Mouse (Mus musculus) MEL (cell line): ENCODE measurements around the gene Apopt1. TPM values are rescaled to one million over a fixed set of nuclear protein-coding genes. Genes with fewer than 3 reads are reported as not detected.
A peak's percentile ranks its signal among the peaks of the same experiment; 100 is the strongest.

Experiments used
- DNase-seq: peaks from one replicate; pipeline ENCODE4 v3.0.0; 2011; ENCODE audit warnings: low read depth, low spot score
- H3K27ac ChIP-seq: 2 replicates; pipeline ENCODE4 v1.5.1; 2012; ENCODE audit warnings: low read depth, mild to moderate bottlenecking, control low read depth, low read length, moderate library complexity; ENCODE audit not compliant: control insufficient read depth
- H3K27me3 ChIP-seq, 2 experiments: fragments of 150-350 bp in 1 of 2; sonication (generic) in 1 of 2; 2 replicates each; pipeline ENCODE4 v1.6.1; 2012; ENCODE audit warnings: low read length in 2 of 2, mild to moderate bottlenecking in 2 of 2, improper control_type of control experiment in 1 of 2, moderate library complexity in 1 of 2; ENCODE audit not compliant: insufficient read depth in 2 of 2, control insufficient read depth in 1 of 2
- H3K36me3 ChIP-seq, 2 experiments: 2 replicates each; pipeline ENCODE4 v1.6.1; 2012 to 2014; ENCODE audit warnings: low read length in 2 of 2, improper control_type of control experiment in 1 of 2, inconsistent platforms in 1 of 2, mild to moderate bottlenecking in 1 of 2; ENCODE audit not compliant: insufficient read depth in 2 of 2, control insufficient read depth in 1 of 2
- H3K4me1 ChIP-seq, 2 experiments: fragments of 150-350 bp in 1 of 2; sonication (generic) in 1 of 2; 2 replicates each; pipeline ENCODE4 v1.6.1; 2012; ENCODE audit warnings: low read length in 2 of 2, improper control_type of control experiment in 1 of 2, mild to moderate bottlenecking in 1 of 2; ENCODE audit not compliant: insufficient read depth in 2 of 2, control insufficient read depth in 1 of 2
- H3K4me3 ChIP-seq, 2 experiments: fragments of 150-350 bp in 1 of 2; sonication (generic) in 1 of 2; 2 replicates each; pipeline ENCODE4 v1.5.1; 2012; ENCODE audit warnings: low read depth in 2 of 2, low read length in 2 of 2, mild to moderate bottlenecking in 2 of 2, moderate library complexity in 2 of 2, control low read depth in 1 of 2, improper control_type of control experiment in 1 of 2; ENCODE audit not compliant: control insufficient read depth in 1 of 2, insufficient read depth in 1 of 2
- H3K79me2 ChIP-seq: 2 replicates; pipeline ENCODE4 v1.6.1; 2012; ENCODE audit warnings: mild to moderate bottlenecking, low read length, moderate library complexity; ENCODE audit not compliant: control insufficient read depth, poor library complexity, insufficient read depth
- H3K9ac ChIP-seq: 2 replicates; pipeline ENCODE4 v1.6.1; 2012; ENCODE audit warnings: low read depth, mild to moderate bottlenecking, control low read depth, low read length, moderate library complexity; ENCODE audit not compliant: control insufficient read depth, poor library complexity, severe bottlenecking
- H3K9me3 ChIP-seq: fragments of 150-350 bp; sonication (generic); replicated peaks from 2 replicates; pipeline ENCODE4 v1.6.1; 2012; ENCODE audit warnings: mild to moderate bottlenecking, low read length, improper control_type of control experiment, moderate library complexity; ENCODE audit not compliant: insufficient read depth
- BHLHE40 ChIP-seq: IDR thresholded peaks from 2 replicates; pipeline ENCODE4 v1.6.1; 2012; ENCODE audit warnings: low read depth, mild to moderate bottlenecking, inconsistent platforms, low read length, improper control_type of control experiment, borderline replicate concordance
- CTCF ChIP-seq, 3 experiments: IDR thresholded peaks in 2 of 3; conservative IDR thresholded peaks in 1 of 3; 2 replicates each; pipeline ENCODE4 v1.5.1; 2011 to 2012; ENCODE audit warnings: low read length in 3 of 3, low read depth in 2 of 3, mild to moderate bottlenecking in 2 of 3, improper control_type of control experiment in 1 of 3, inconsistent platforms in 1 of 3, mixed read lengths in 1 of 3, moderate library complexity in 1 of 3; ENCODE audit not compliant: control insufficient read depth in 1 of 3, insufficient read depth in 1 of 3, poor library complexity in 1 of 3, severe bottlenecking in 1 of 3
- EP300 ChIP-seq, 2 experiments: IDR thresholded peaks; 2 replicates each; pipeline ENCODE4 v1.6.1; 2011; ENCODE audit warnings: improper control_type of control experiment in 2 of 2, low read length in 2 of 2, low read depth in 1 of 2, mild to moderate bottlenecking in 1 of 2
- ETS1 ChIP-seq: IDR thresholded peaks from 2 replicates; pipeline ENCODE4 v1.6.1; 2012; ENCODE audit warnings: low read depth, mild to moderate bottlenecking, inconsistent platforms, low read length, improper control_type of control experiment, moderate library complexity
- HCFC1 ChIP-seq: IDR thresholded peaks from 2 replicates; pipeline ENCODE4 v1.6.1; 2012; ENCODE audit warnings: low read depth, mild to moderate bottlenecking, inconsistent platforms, low read length, improper control_type of control experiment, moderate library complexity
- MYB ChIP-seq: IDR thresholded peaks from 2 replicates; pipeline ENCODE4 v1.6.1; 2011; ENCODE audit warnings: mild to moderate bottlenecking, low read depth, low read length, improper control_type of control experiment
- MYC ChIP-seq: IDR thresholded peaks from 2 replicates; pipeline ENCODE4 v1.6.1; 2011; ENCODE audit warnings: low read depth, mild to moderate bottlenecking, low read length, improper control_type of control experiment, moderate library complexity
- POLR2AphosphoS2 ChIP-seq: IDR thresholded peaks from 2 replicates; pipeline ENCODE4 v1.6.1; 2011; ENCODE audit warnings: low read length, improper control_type of control experiment
- RAD21 ChIP-seq: IDR thresholded peaks from 2 replicates; pipeline ENCODE4 v1.6.1; 2011; ENCODE audit warnings: mild to moderate bottlenecking, low read depth, low read length, improper control_type of control experiment
- SIN3A ChIP-seq: IDR thresholded peaks from 2 replicates; pipeline ENCODE4 v1.6.1; 2012; ENCODE audit warnings: low read length, improper control_type of control experiment, inconsistent platforms
- TAL1 ChIP-seq: IDR thresholded peaks from 2 replicates; pipeline ENCODE4 v1.6.1; 2012; ENCODE audit warnings: mild to moderate bottlenecking, inconsistent platforms, low read length, moderate library complexity, mixed read lengths
- TBP ChIP-seq: IDR thresholded peaks from 2 replicates; pipeline ENCODE4 v1.8.0; 2011; ENCODE audit warnings: low read depth, low read length, improper control_type of control experiment
- TCF12 ChIP-seq: IDR thresholded peaks from 2 replicates; pipeline ENCODE4 v1.6.1; 2014; ENCODE audit warnings: low read depth, mild to moderate bottlenecking, inconsistent platforms, low read length, improper control_type of control experiment, moderate library complexity
- UBTF ChIP-seq: IDR thresholded peaks from 2 replicates; pipeline ENCODE4 v1.6.1; 2012; ENCODE audit warnings: low read depth, mild to moderate bottlenecking, inconsistent platforms, low read length, improper control_type of control experiment, moderate library complexity, borderline replicate concordance; ENCODE audit not compliant: insufficient read depth
- USF1 ChIP-seq: IDR thresholded peaks from 2 replicates; pipeline ENCODE4 v1.6.1; 2014; ENCODE audit warnings: low read depth, mild to moderate bottlenecking, inconsistent platforms, low read length, improper control_type of control experiment, moderate library complexity
- USF2 ChIP-seq, 2 experiments: IDR thresholded peaks; 2 replicates each; pipeline ENCODE4 v1.6.1; 2011 to 2012; ENCODE audit warnings: improper control_type of control experiment in 2 of 2, low read length in 2 of 2, borderline replicate concordance in 1 of 2, inconsistent platforms in 1 of 2, low read depth in 1 of 2, mild to moderate bottlenecking in 1 of 2; ENCODE audit not compliant: insufficient read depth in 1 of 2
- ZMIZ1 ChIP-seq: IDR thresholded peaks from 2 replicates; pipeline ENCODE4 v1.6.1; 2012; ENCODE audit warnings: low read depth, mild to moderate bottlenecking, inconsistent platforms, low read length, improper control_type of control experiment, moderate library complexity
- ZNF384 ChIP-seq: IDR thresholded peaks from 2 replicates; pipeline ENCODE4 v1.6.1; 2012; ENCODE audit warnings: low read depth, mild to moderate bottlenecking, inconsistent platforms, low read length, improper control_type of control experiment
- polyA plus RNA-seq, 2 experiments: library from polyadenylated mRNA; stranded (reverse) in 1 of 2; unstranded in 1 of 2; fragments of >175 nt in 1 of 2; fragments of >200 nt in 1 of 2; gene quantifications; 2 replicates each; pipeline versions ENCODE4 v1.2.1 to v1.2.4; 2012; ENCODE audit warnings: low replicate concordance in 2 of 2, low read depth in 1 of 2; ENCODE audit not compliant: insufficient read length in 2 of 2, insufficient read depth in 1 of 2, missing spikeins in 1 of 2
- total RNA-seq: library from RNA; depleted of rRNA; stranded (reverse); fragments of 300-350 nt; gene quantifications from 2 replicates; pipeline ENCODE4 v1.2.3, GENCODE M21; 2012

Gene Apopt1
- total and polyA plus RNA-seq, 3 experiments, result 25.7 to 46.5 TPM; not detected in 1

GRCm38 (mm10) chr12:111759176-111760061 lies 46.4 kb downstream of the Apopt1 start:
- H3K4me3 ChIP-seq, result peak overlapping the region; percentile 79 to 94
- H3K4me1 ChIP-seq, result peaks cover 8 to 17% of the 10 kb centered on the region in 2 experiments
- H3K79me2 ChIP-seq, result peaks cover 32% of the 10 kb centered on the region
- DNase-seq, result peak; percentile 60
- H3K9me3 ChIP-seq, result no peaks in the 10 kb centered on the region
- TF ChIP-seq SIN3A (0 out of 2 replicates have a peak, but pooled peaks have one; percentile 8), CTCF (IDR thresholded peaks at IDR 0.05 in 2 of 3, conservative IDR thresholded peaks at IDR 0.05 in 1 of 3; ENCODE audit: control insufficient read depth in 1 of 3, insufficient read depth in 1 of 3, low read depth in 2 of 3, low read length in 3 of 3, poor library complexity in 1 of 3, severe bottlenecking in 1 of 3) (no peak)
- peak overlapping the region; percentile 86 for H3K9ac ChIP-seq
- no peaks in the 10 kb centered on the region for H3K27me3 ChIP-seq
- peaks cover 0 to 9% of the 10 kb centered on the region in 2 experiments; a peak in 2 of 4 replicates for H3K36me3 ChIP-seq
- no peak overlapping the region for H3K27ac ChIP-seq

GRCm38 (mm10) chr12:111760306-111760908 lies 47.3 kb downstream of the Apopt1 start:
- H3K9ac ChIP-seq, result no peak overlapping the region; the same call in 1 of the 2 replicates
- no peaks in the 10 kb centered on the region for H3K27me3 ChIP-seq
- H3K4me3 ChIP-seq, result peak overlapping the region in 1 of 2 experiments; percentile 94; a peak in 2 of 4 replicates
- peaks cover 32% of the 10 kb centered on the region for H3K79me2 ChIP-seq
- peaks cover 7 to 9% of the 10 kb centered on the region in 2 experiments; a peak in 3 of 4 replicates for H3K4me1 ChIP-seq
- peaks cover 0 to 6% of the 10 kb centered on the region in 2 experiments; a peak in 2 of 4 replicates for H3K36me3 ChIP-seq
- no peaks in the 10 kb centered on the region for H3K9me3 ChIP-seq
- H3K27ac ChIP-seq, result no peak overlapping the region
- no peak for TF ChIP-seq SIN3A
- no peak for TF ChIP-seq RAD21
- DNase-seq, result no peak

DNA sequence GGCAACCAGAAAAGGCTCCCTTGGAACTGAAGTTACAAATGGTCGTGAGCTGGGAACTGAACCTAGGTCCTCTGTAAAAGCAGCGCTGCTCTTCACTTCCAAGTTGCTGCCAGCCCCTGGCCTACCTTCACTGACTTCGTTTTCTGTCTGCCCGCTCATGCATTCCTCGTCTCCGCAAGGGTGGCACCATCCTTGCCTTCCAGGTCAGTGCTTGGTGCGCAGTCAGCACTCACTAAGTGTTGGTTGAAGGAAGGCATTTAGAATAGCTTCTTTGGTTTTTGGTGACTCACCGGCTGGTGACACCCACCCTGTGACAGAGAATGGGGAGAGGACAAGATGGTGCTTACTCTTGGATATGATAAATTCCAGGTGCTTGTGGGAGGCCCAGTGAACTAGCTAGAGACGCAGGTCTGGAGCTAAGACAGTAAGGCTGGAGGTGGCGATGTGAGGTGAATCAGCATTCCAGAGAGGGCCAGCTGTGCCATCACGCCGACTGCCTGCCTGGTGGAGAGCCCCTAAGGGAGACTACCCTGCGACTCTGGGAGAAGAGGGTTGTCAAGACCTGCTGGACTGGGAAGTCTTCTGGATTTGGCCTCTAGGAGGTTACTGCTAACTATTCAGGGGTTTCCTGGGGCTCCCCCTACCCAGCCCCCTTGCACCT lies 49.7 kb downstream of the Apopt1 start:
- Histone ChIP-seq H3K4me1 (peaks cover 7% of the 10 kb centered on the region in 2 experiments; a peak in 3 of 4 replicates), H3K79me2 (peaks cover 33% of the 10 kb centered on the region), H3K27ac (no peak overlapping the region), H3K27me3 (no peaks in the 10 kb centered on the region), H3K9ac (no peak overlapping the region), H3K36me3 (peaks cover 0 to 6% of the 10 kb centered on the region in 2 experiments; a peak in 2 of 4 replicates), H3K9me3 (no peaks in the 10 kb centered on the region), H3K4me3 (no peak overlapping the region)
- no peak for DNase-seq
- TF ChIP-seq EP300 (IDR thresholded peaks at IDR 0.05; ENCODE audit: low read depth in 1 of 2, low read length in 2 of 2) (no peak), BHLHE40 (no peak), USF2 (IDR thresholded peaks at IDR 0.05; ENCODE audit: borderline replicate concordance in 1 of 2, insufficient read depth in 1 of 2, low read depth in 1 of 2, low read length in 2 of 2) (no peak), USF1 (no peak), ZMIZ1 (no peak), TCF12 (no peak), ETS1 (no peak), ZNF384 (no peak), TAL1 (no peak), TBP (no peak), MYB (no peak), HCFC1 (no peak), POLR2AphosphoS2 (no peak), UBTF (no peak), MYC (no peak)
